Mouse (Mus musculus) macrophage (primary cell): ENCODE data around the gene Exoc1. TPM values are rescaled to one million over a fixed set of nuclear protein-coding genes. Genes with fewer than 3 reads are reported as not detected.

Source experiments
- H3K27ac ChIP-seq: fragments of 350-480 bp; formaldehyde crosslinking; 2 replicates; pipeline ENCODE4 v1.9.0; 2021
- H3K36me3 ChIP-seq: fragments of 350-480 bp; formaldehyde crosslinking; 2 replicates; pipeline ENCODE4 v1.9.0; 2021; ENCODE audit errors: inconsistent target
- H3K4me3 ChIP-seq: fragments of 350-480 bp; formaldehyde crosslinking; 2 replicates; pipeline ENCODE4 v1.9.0; 2021; ENCODE audit errors: inconsistent target
- H3K79me2 ChIP-seq: fragments of 350-480 bp; formaldehyde crosslinking; 2 replicates; pipeline ENCODE4 v1.9.0; 2021; ENCODE audit errors: inconsistent target
- WGBS: methylation state at CpG from one replicate; pipeline ENCODE4 v1.1.7; 2026; ENCODE audit warnings: inconsistent platforms; ENCODE audit not compliant: missing documents; 5-methylcytosine and 5-hydroxymethylcytosine counted together
- polyA plus RNA-seq: library from polyadenylated mRNA; stranded (reverse); fragments of 250-400 nt; gene quantifications from 3 replicates; pipeline ENCODE4 v1.2.4, GENCODE M21; 2018; ENCODE audit warnings: inconsistent platforms
- total RNA-seq, 78 experiments: library from RNA; depleted of rRNA; stranded (reverse); fragments of 250-400 nt; gene quantifications; 1 replicate in 9 of 78; 2 replicates in 24 of 78; 3 replicates in 43 of 78; 4 replicates in 2 of 78; pipeline ENCODE4 v1.2.4; 2018; ENCODE audit warnings: inconsistent platforms in 56 of 78

The Exoc1 gene
- 100 to 1,000 TPM; 114 to 304 (median 221) TPM for total RNA-seq (2018; cell fraction: chromatin; rRNA removed)
- total RNA-seq (2018; cell fraction: cytosol; rRNA removed), result 10 to 100 TPM; 29.9 to 60.5 (median 44.8) TPM
- total RNA-seq (2018; cell fraction: nucleus; rRNA removed), result 100 to 1,000 TPM in 21 of 26 experiments, 10 to 100 TPM in 5; 66.1 to 199 (median 148) TPM
- 46.9 to 69.0 TPM (median 50.8 TPM) in 3 replicates for polyA plus RNA-seq

GRCm38 (mm10) chr5:76529040-76529703, at the start of gene Exoc1:
Gene Exoc1 (plus strand): TSS chr5:76529311.
- H3K27ac ChIP-seq, result peak within 1 kb of the TSS; percentile 47
- peaks cover 16% of the 10 kb centered on the region; the same call in 1 of the 2 replicates for H3K36me3 ChIP-seq
- peak within 1 kb of the TSS; percentile 92 for H3K4me3 ChIP-seq
- peaks cover 47% of the 10 kb centered on the region for H3K79me2 ChIP-seq
- WGBS, result under 1% methylated on average over 39 of the region's 39 CpGs

GRCm38 (mm10) chr5:76483811-76484210, 45.3 kb upstream of the Exoc1 start, which contains the start of gene Gm7271:
Gene Gm7271 (plus strand): TSS chr5:76484040.
- no peaks in the 10 kb centered on the region for H3K36me3 ChIP-seq
- 73% methylated on average over 5 of the region's 5 CpGs for WGBS

GRCm38 (mm10) chr5:76495126-76495525, 34.0 kb upstream of the Exoc1 start:
- no peaks in the 10 kb centered on the region for H3K36me3 ChIP-seq
- H3K4me3 ChIP-seq, result no peak overlapping the region
- H3K79me2 ChIP-seq, result no peaks in the 10 kb centered on the region
- H3K27ac ChIP-seq, result no peak overlapping the region
- WGBS, result 96% methylated on average over 13 of the region's 13 CpGs

More at GRCm38 (mm10) chr5:76483811-76484210, 45.3 kb upstream of the Exoc1 start, which contains the start of gene Gm7271:
- Histone ChIP-seq H3K79me2 (no peaks in the 10 kb centered on the region), H3K4me3 (no peak within 1 kb of the TSS), H3K27ac (no peak within 1 kb of the TSS)

- H3K79me2 ChIP-seq, result no peaks in the 10 kb centered on the region
- H3K27ac ChIP-seq, result peak overlapping the region; percentile 75
- no peak overlapping the region for H3K4me3 ChIP-seq
- WGBS, result no CpG with 5 or more reads among the region's 1 CpGs
- no peaks in the 10 kb centered on the region for H3K36me3 ChIP-seq
Measured at GRCm38 (mm10) chr5:76522446-76522845, 6.7 kb upstream of the Exoc1 start.

GRCm38 (mm10) chr5:76524623-76525022, 4.5 kb upstream of the Exoc1 start:
- Histone ChIP-seq H3K4me3 (peak overlapping the region; percentile 7; the same call in 1 of the 2 replicates), H3K27ac (peak overlapping the region; percentile 90), H3K36me3 (no peaks in the 10 kb centered on the region), H3K79me2 (peaks cover 2% of the 10 kb centered on the region)
- 21% methylated on average over 5 of the region's 5 CpGs for WGBS

GRCm38 (mm10) chr5:76525066-76525465, 4.0 kb upstream of the Exoc1 start:
- H3K36me3 ChIP-seq, result no peaks in the 10 kb centered on the region
- H3K79me2 ChIP-seq, result peaks cover 6% of the 10 kb centered on the region
- no peak overlapping the region for H3K4me3 ChIP-seq
- peak overlapping the region; percentile 90 for H3K27ac ChIP-seq
- WGBS, result 26% methylated on average over 4 of the region's 4 CpGs

GRCm38 (mm10) chr5:76525829-76526228, 3.3 kb upstream of the Exoc1 start:
- WGBS, result 34% methylated on average over 2 of the region's 2 CpGs

GRCm38 (mm10) chr5:76529704-76530066, 574 bp downstream of the Exoc1 start:
- Histone ChIP-seq H3K4me3 (peak overlapping the region; percentile 92), H3K79me2 (peaks cover 52% of the 10 kb centered on the region), H3K27ac (peak overlapping the region; percentile 47), H3K36me3 (peaks cover 21% of the 10 kb centered on the region; the same call in 1 of the 2 replicates)
- 8% methylated on average over 9 of the region's 9 CpGs for WGBS

More at GRCm38 (mm10) chr5:76525829-76526228, 3.3 kb upstream of the Exoc1 start:
- Histone ChIP-seq H3K27ac (peak overlapping the region; percentile 90), H3K79me2 (peaks cover 14% of the 10 kb centered on the region), H3K4me3 (no peak overlapping the region), H3K36me3 (no peaks in the 10 kb centered on the region)

- H3K4me3 ChIP-seq, result no peak overlapping the region
- 92% methylated on average over 6 of the region's 6 CpGs for WGBS
- H3K27ac ChIP-seq, result no peak overlapping the region
- H3K36me3 ChIP-seq, result peaks cover 55% of the 10 kb centered on the region
- H3K79me2 ChIP-seq, result peaks cover 57% of the 10 kb centered on the region
Measured at GRCm38 (mm10) chr5:76533186-76533585, 4.1 kb downstream of the Exoc1 start.

GRCm38 (mm10) chr5:76536231-76536630, 7.1 kb downstream of the Exoc1 start:
- Histone ChIP-seq H3K27ac (no peak overlapping the region), H3K36me3 (peaks cover 83% of the 10 kb centered on the region), H3K79me2 (peaks cover 39% of the 10 kb centered on the region), H3K4me3 (no peak overlapping the region)
- WGBS, result 88% methylated on average over 1 of the region's 1 CpGs

- 92% methylated on average over 10 of the region's 10 CpGs for WGBS
- no peak overlapping the region for H3K4me3 ChIP-seq
- peaks cover 26% of the 10 kb centered on the region for H3K79me2 ChIP-seq
- peaks cover 97% of the 10 kb centered on the region for H3K36me3 ChIP-seq
- H3K27ac ChIP-seq, result no peak overlapping the region
Measured at GRCm38 (mm10) chr5:76537578-76537977, 8.5 kb downstream of the Exoc1 start.

GRCm38 (mm10) chr5:76540181-76540580, 11.1 kb downstream of the Exoc1 start:
- Histone ChIP-seq H3K27ac (no peak overlapping the region), H3K36me3 (peaks cover 97% of the 10 kb centered on the region), H3K79me2 (no peaks in the 10 kb centered on the region; the same call in 1 of the 2 replicates), H3K4me3 (no peak overlapping the region)
- 89% methylated on average over 8 of the region's 8 CpGs for WGBS

- Histone ChIP-seq H3K36me3 (peaks cover 97% of the 10 kb centered on the region), H3K4me3 (no peak overlapping the region), H3K79me2 (no peaks in the 10 kb centered on the region), H3K27ac (no peak overlapping the region)
Measured at GRCm38 (mm10) chr5:76540842-76541241, 11.7 kb downstream of the Exoc1 start.

GRCm38 (mm10) chr5:76543200-76543599, 14.1 kb downstream of the Exoc1 start:
- 80% methylated on average over 8 of the region's 8 CpGs for WGBS
- no peak overlapping the region for H3K4me3 ChIP-seq
- no peak overlapping the region for H3K27ac ChIP-seq
- H3K36me3 ChIP-seq, result peaks cover 95% of the 10 kb centered on the region
- H3K79me2 ChIP-seq, result no peaks in the 10 kb centered on the region

GRCm38 (mm10) chr5:76550426-76550825, 21.3 kb downstream of the Exoc1 start:
- 90% methylated on average over 8 of the region's 8 CpGs for WGBS
- H3K36me3 ChIP-seq, result peaks cover 79% of the 10 kb centered on the region
- no peaks in the 10 kb centered on the region for H3K79me2 ChIP-seq
- no peak overlapping the region for H3K4me3 ChIP-seq
- no peak overlapping the region for H3K27ac ChIP-seq
